ENCODE assay signal across 15 mouse cellular contexts in the genomic region with DNA sequence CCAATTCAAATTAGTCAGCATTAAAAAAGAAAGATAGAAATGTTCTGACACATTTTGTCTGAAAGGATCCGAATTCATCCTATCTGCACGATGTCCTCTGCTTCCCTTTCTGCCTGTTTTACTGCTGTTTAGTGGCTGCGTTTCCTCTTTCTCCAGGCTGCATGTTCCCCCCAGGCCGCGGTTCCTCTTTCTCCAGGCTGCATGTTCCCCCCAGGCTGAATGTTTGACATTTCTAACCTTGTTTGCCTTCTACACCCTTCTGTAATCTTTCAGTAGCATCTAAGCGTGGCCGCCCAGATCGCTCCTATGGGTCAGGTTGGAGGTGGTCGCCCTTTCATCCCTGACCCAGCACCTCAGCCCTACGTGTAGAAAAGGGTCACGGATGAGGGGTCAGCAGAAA.
DNase-seq lines count a peak whose midpoint lies in the region; ATAC-seq and TF ChIP-seq lines count a peak whose summit lies in the region.
"Had no signal": no experiment of that assay in that cellular context is flagged by ENCODE, and none has a peak within 500 bp of the region (broad histone marks: within the 10 kb centered on the region; RNA-seq: fewer than 3 reads in every experiment).

No protein-coding gene starts in this region.

- no peak overlapping the region for H3K9ac ChIP-seq in liver, embryonic 11.5 days (ENCODE audit: low read depth, low read length)
- no peak overlapping the region for H3K9ac ChIP-seq in forebrain, embryonic 13.5 days
- H3K9ac ChIP-seq: lung, embryonic 14.5 days had no signal

- no peak for TF ChIP-seq POLR2A in spleen, adult 2 months (IDR thresholded peaks at IDR 0.05; ENCODE audit: low read depth, low read length)

- H3K4me3 ChIP-seq in liver, embryonic 11.5 days (ENCODE audit: low read depth, low read length) = no peak overlapping the region
- no peak overlapping the region for H3K4me3 ChIP-seq in spleen, adult 2 months (ENCODE audit: extremely low read depth, insufficient read depth, insufficient read length)
- H3K4me3 ChIP-seq in forebrain, embryonic 13.5 days = no peak overlapping the region
- H3K4me3 ChIP-seq: limb, embryonic 10.5 days had no signal

- no peaks in the 10 kb centered on the region for H3K27me3 ChIP-seq in liver, embryonic 11.5 days (replicated peaks; ENCODE audit: control insufficient read depth, insufficient read depth, low read length)
- no peaks in the 10 kb centered on the region for H3K27me3 ChIP-seq in spleen, adult 2 months (ENCODE audit: control insufficient read depth, insufficient read depth, low read length)
- no peaks in the 10 kb centered on the region for H3K27me3 ChIP-seq in forebrain, embryonic 13.5 days

- peak overlapping the region; percentile 5; the same call in 1 of the 2 replicates for H3K4me2 ChIP-seq in liver, embryonic 11.5 days
- no peak overlapping the region for H3K4me2 ChIP-seq in forebrain, embryonic 13.5 days
- H3K4me2 ChIP-seq: lung, embryonic 14.5 days had no signal

- no peak overlapping the region for H3K27ac ChIP-seq in liver, embryonic 11.5 days (ENCODE audit: low read depth, low read length)
- peak overlapping the region; percentile 44 for H3K27ac ChIP-seq in spleen, adult 2 months (ENCODE audit: insufficient read depth, low read length)
- H3K27ac ChIP-seq in forebrain, embryonic 13.5 days = no peak overlapping the region
- H3K27ac ChIP-seq: limb, embryonic 10.5 days had no signal

- DNase-seq in adrenal gland, adult (ENCODE audit: inconsistent age in 2 of 2, low spot score in 1 of 2) = peak; percentile 23 to 43
- DNase-seq in adrenal gland, adult 8-10 months = no peak
- peak; percentile 42 for DNase-seq in lung, postnatal 36 days
- DNase-seq in lung, postnatal 10 days = no peak
- DNase-seq in liver, embryonic 11.5 days (ENCODE audit: low spot score) = no peak
- peak in 1 of 2 experiments; percentile 37 for DNase-seq in spleen, adult 2 months (ENCODE audit: low read depth in 1 of 2, low spot score in 2 of 2)
- DNase-seq in layer of hippocampus, adult 11-12 months (ENCODE audit: low spot score) = no peak
- DNase-seq: cerebellum, adult 11-12 months; heart, postnatal 36 days; lung, embryonic 14.5 days had no signal

- H3K36me3 ChIP-seq in liver, embryonic 11.5 days (ENCODE audit: control insufficient read depth, insufficient read depth, low read length) = no peaks in the 10 kb centered on the region
- no peaks in the 10 kb centered on the region for H3K36me3 ChIP-seq in spleen, adult 2 months (ENCODE audit: control insufficient read depth, insufficient read depth, low read length)
- no peaks in the 10 kb centered on the region for H3K36me3 ChIP-seq in forebrain, embryonic 13.5 days (ENCODE audit: poor library complexity, severe bottlenecking)
- H3K36me3 ChIP-seq: G1E; limb, embryonic 10.5 days had no signal

- no peaks in the 10 kb centered on the region for H3K9me3 ChIP-seq in liver, embryonic 11.5 days (ENCODE audit: control insufficient read depth, low read length)
- 0 out of 2 replicates have a peak, but pooled peaks cover 4% of the 10 kb centered on the region for H3K9me3 ChIP-seq in forebrain, embryonic 13.5 days (replicated peaks)
- H3K9me3 ChIP-seq: limb, embryonic 10.5 days had no signal

- WGBS in liver, embryonic 11.5 days = 47% methylated on average over 11 of the region's 11 CpGs
- WGBS in spleen, adult 2 months = 27% methylated on average over 11 of the region's 11 CpGs
- WGBS in forebrain, embryonic 13.5 days = 90% methylated on average over 11 of the region's 11 CpGs

- H3K4me1 ChIP-seq in liver, embryonic 11.5 days (replicated peaks; ENCODE audit: control insufficient read depth, insufficient read depth, low read length) = peaks cover 5% of the 10 kb centered on the region
- H3K4me1 ChIP-seq in spleen, adult 2 months (ENCODE audit: control insufficient read depth, insufficient read depth, insufficient read length) = peaks cover 5% of the 10 kb centered on the region; the same call in 1 of the 2 replicates
- peaks cover 5% of the 10 kb centered on the region; the same call in 1 of the 2 replicates for H3K4me1 ChIP-seq in forebrain, embryonic 13.5 days

- ATAC-seq in liver, embryonic 11.5 days (replicated peaks; ENCODE audit: low FRiP score) = 0 out of 2 replicates have a peak, but pooled peaks have one; percentile 7
- ATAC-seq in forebrain, embryonic 13.5 days = no peak
- ATAC-seq: intestine, embryonic 16.5 days; midbrain, embryonic 16.5 days had no signal

- no peak for TF ChIP-seq CTCF in spleen, adult 2 months (IDR thresholded peaks at IDR 0.05; ENCODE audit: extremely low read depth, insufficient read depth, insufficient read length, insufficient replicate concordance)

Comparison
In these comparisons a context has a peak if more than half of its experiments do, and no peak if none do; other contexts are left out.
1. DNase-seq: peak in adrenal gland, adult (2 of 2) and lung, postnatal 36 days (single experiment); none in adrenal gland, adult 8-10 months (single experiment), lung, postnatal 10 days (single experiment), liver, embryonic 11.5 days (single experiment) and layer of hippocampus, adult 11-12 months (single experiment).